Mouse (Mus musculus) liver, adult 2 months (tissue): Measurements from ENCODE around the gene Cdk4.

Experiments
- CTCF ChIP-seq: fragments of 200-500 bp; IDR thresholded peaks from 2 replicates; pipeline ENCODE4 v1.5.1; 2011; ENCODE audit warnings: low read depth, low read length, control low read depth
- POLR2A ChIP-seq: fragments of 200-500 bp; IDR thresholded peaks from 2 replicates; pipeline ENCODE4 v1.6.1; 2011; ENCODE audit warnings: low read length, control low read depth; ENCODE audit not compliant: insufficient read depth; ENCODE audit errors: extremely low read depth

DNA sequence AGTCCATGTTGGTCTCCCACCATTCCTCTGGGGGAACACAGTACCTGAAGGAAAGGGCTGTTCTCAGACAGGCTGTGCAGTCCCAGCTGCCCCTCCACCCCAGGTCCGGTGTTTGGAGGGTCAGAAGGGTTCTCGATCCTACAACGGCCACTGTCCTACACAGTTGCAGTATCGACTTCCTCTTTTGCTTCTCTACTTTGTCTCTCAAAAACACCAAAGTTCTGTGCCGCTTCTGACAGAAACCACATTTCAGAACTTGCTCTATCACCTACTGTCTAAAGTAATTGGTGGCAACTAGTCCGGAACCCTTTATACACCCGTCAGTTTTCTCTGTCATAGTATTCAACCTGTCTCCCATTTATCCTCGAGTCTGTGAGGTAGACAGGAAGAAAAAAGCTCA, 7.9 kb upstream of the Cdk4 start:
- no peak for TF ChIP-seq POLR2A
- no peak for TF ChIP-seq CTCF
